Mouse (Mus musculus): ENCODE data around the gene Gm525. TPM values are rescaled to one million over a fixed set of nuclear protein-coding genes. Genes with fewer than 3 reads are reported as not detected.
"Not testable (repeated sequence)": the region's sequence is repeated elsewhere in the genome, so short reads cannot be mapped to it uniquely, and the experiment has no call there.

Gm525 gene
- polyA plus RNA-seq, 1 experiment from 2014 or later: not detected

- Histone ChIP-seq H3K27ac (no peak overlapping the region), H3K36me3 (no peaks in the 10 kb centered on the region), H3K4me3 (no peak overlapping the region), H3K4me1 (no peaks in the 10 kb centered on the region), H3K9me3 (no peaks in the 10 kb centered on the region), H3K27me3 (ENCODE audit: insufficient read depth, poor library complexity, severe bottlenecking) (no peaks in the 10 kb centered on the region)
- 81% methylated on average over 10 of the region's 10 CpGs for whole genome bisulfite sequencing
- no peak for DNase-seq (ENCODE audit: low spot score)
Measured at GRCm38 (mm10) chr11:89086208-89086809, 12.7 kb downstream of the Gm525 start.

- Histone ChIP-seq H3K4me3 (no peak overlapping the region), H3K36me3 (no peaks in the 10 kb centered on the region), H3K27ac (no peak overlapping the region), H3K27me3 (ENCODE audit: insufficient read depth, poor library complexity, severe bottlenecking) (no peaks in the 10 kb centered on the region), H3K9me3 (no peaks in the 10 kb centered on the region), H3K4me1 (no peaks in the 10 kb centered on the region)
- DNase-seq (ENCODE audit: low spot score): no peak
- WGBS: 91% methylated on average over 4 of the region's 4 CpGs
Measured at GRCm38 (mm10) chr11:89088754-89089153, 15.1 kb downstream of the Gm525 start.

GRCm38 (mm10) chr11:89090359-89090758 lies 16.7 kb downstream of the Gm525 start:
- not testable (repeated sequence) for H3K27me3 ChIP-seq (ENCODE audit: insufficient read depth, poor library complexity, severe bottlenecking); H3K4me3 ChIP-seq; DNase-seq (ENCODE audit: low spot score); H3K9me3 ChIP-seq; H3K36me3 ChIP-seq; H3K27ac ChIP-seq; H3K4me1 ChIP-seq
- 79% methylated on average over 7 of the region's 7 CpGs for WGBS

- no peak for DNase-seq (ENCODE audit: low spot score)
Measured at GRCm38 (mm10) chr11:89092714-89093113, 19.1 kb downstream of the Gm525 start.

GRCm38 (mm10) chr11:89095306-89095705 lies 21.7 kb downstream of the Gm525 start:
- Histone ChIP-seq H3K27ac (no peak overlapping the region), H3K4me1 (peaks cover 4% of the 10 kb centered on the region), H3K4me3 (no peak overlapping the region), H3K27me3 (ENCODE audit: insufficient read depth, poor library complexity, severe bottlenecking) (no peaks in the 10 kb centered on the region), H3K36me3 (no peaks in the 10 kb centered on the region), H3K9me3 (no peaks in the 10 kb centered on the region)
- WGBS: 79% methylated on average over 3 of the region's 3 CpGs
- DNase-seq (ENCODE audit: low spot score): no peak

More at GRCm38 (mm10) chr11:89092714-89093113, 19.1 kb downstream of the Gm525 start:
- H3K4me3 ChIP-seq: no peak overlapping the region
- no peak overlapping the region for H3K27ac ChIP-seq
- H3K27me3 ChIP-seq (ENCODE audit: insufficient read depth, poor library complexity, severe bottlenecking): no peaks in the 10 kb centered on the region
- 79% methylated on average over 9 of the region's 9 CpGs for WGBS
- no peaks in the 10 kb centered on the region for H3K9me3 ChIP-seq
- H3K36me3 ChIP-seq: no peaks in the 10 kb centered on the region
- H3K4me1 ChIP-seq: no peaks in the 10 kb centered on the region

GRCm38 (mm10) chr11:89097292-89097691 lies 23.7 kb downstream of the Gm525 start:
- not testable (repeated sequence) for H3K27me3 ChIP-seq (ENCODE audit: insufficient read depth, poor library complexity, severe bottlenecking); H3K27ac ChIP-seq; H3K4me3 ChIP-seq; H3K36me3 ChIP-seq; DNase-seq (ENCODE audit: low spot score); H3K9me3 ChIP-seq
- peaks cover 15% of the 10 kb centered on the region for H3K4me1 ChIP-seq
- 87% methylated on average over 10 of the region's 10 CpGs for WGBS

- H3K4me3 ChIP-seq: no peak overlapping the region
- H3K27ac ChIP-seq: peak overlapping the region; percentile 12; the same call in 1 of the 2 replicates
- no peaks in the 10 kb centered on the region for H3K27me3 ChIP-seq (ENCODE audit: insufficient read depth, poor library complexity, severe bottlenecking)
- 65% methylated on average over 17 of the region's 17 CpGs for WGBS
- DNase-seq (ENCODE audit: low spot score): no peak
- H3K36me3 ChIP-seq: no peaks in the 10 kb centered on the region
- H3K4me1 ChIP-seq: peaks cover 15% of the 10 kb centered on the region
- H3K9me3 ChIP-seq: no peaks in the 10 kb centered on the region
Measured at GRCm38 (mm10) chr11:89098083-89098835, 24.6 kb downstream of the Gm525 start.

- WGBS: 72% methylated on average over 6 of the region's 6 CpGs
Measured at GRCm38 (mm10) chr11:89098930-89099329, 25.3 kb downstream of the Gm525 start.

GRCm38 (mm10) chr11:89100403-89100802 lies 26.8 kb downstream of the Gm525 start:
- H3K36me3 ChIP-seq: no peaks in the 10 kb centered on the region
- H3K9me3 ChIP-seq: no peaks in the 10 kb centered on the region
- peak overlapping the region; percentile 56 for H3K4me3 ChIP-seq
- 4% methylated on average over 9 of the region's 9 CpGs for WGBS
- H3K27me3 ChIP-seq (ENCODE audit: insufficient read depth, poor library complexity, severe bottlenecking): no peaks in the 10 kb centered on the region
- peaks cover 15% of the 10 kb centered on the region for H3K4me1 ChIP-seq
- peak; percentile 92 for DNase-seq (ENCODE audit: low spot score)
- peak overlapping the region; percentile 56; the same call in 1 of the 2 replicates for H3K27ac ChIP-seq

More at GRCm38 (mm10) chr11:89098930-89099329, 25.3 kb downstream of the Gm525 start:
- H3K36me3 ChIP-seq: no peaks in the 10 kb centered on the region
- no peak overlapping the region for H3K4me3 ChIP-seq
- no peaks in the 10 kb centered on the region for H3K9me3 ChIP-seq
- peaks cover 15% of the 10 kb centered on the region for H3K4me1 ChIP-seq
- no peak for DNase-seq (ENCODE audit: low spot score)
- no peaks in the 10 kb centered on the region for H3K27me3 ChIP-seq (ENCODE audit: insufficient read depth, poor library complexity, severe bottlenecking)
- H3K27ac ChIP-seq: no peak overlapping the region

GRCm38 (mm10) chr11:89100826-89101321 lies 27.2 kb downstream of the Gm525 start:
- 20% methylated on average over 17 of the region's 17 CpGs for WGBS

GRCm38 (mm10) chr11:89103166-89103565 lies 29.5 kb downstream of the Gm525 start:
- DNase-seq (ENCODE audit: low spot score): no peak
- Histone ChIP-seq H3K36me3 (no peaks in the 10 kb centered on the region), H3K9me3 (no peaks in the 10 kb centered on the region), H3K27me3 (ENCODE audit: insufficient read depth, poor library complexity, severe bottlenecking) (no peaks in the 10 kb centered on the region), H3K4me1 (peaks cover 23% of the 10 kb centered on the region), H3K27ac (no peak overlapping the region), H3K4me3 (no peak overlapping the region)
- WGBS: 66% methylated on average over 14 of the region's 14 CpGs

More at GRCm38 (mm10) chr11:89100826-89101321, 27.2 kb downstream of the Gm525 start:
- no peaks in the 10 kb centered on the region for H3K9me3 ChIP-seq
- H3K27ac ChIP-seq: peak overlapping the region; percentile 56; the same call in 1 of the 2 replicates
- no peak for DNase-seq (ENCODE audit: low spot score)
- peaks cover 15% of the 10 kb centered on the region for H3K4me1 ChIP-seq
- H3K36me3 ChIP-seq: no peaks in the 10 kb centered on the region
- no peaks in the 10 kb centered on the region for H3K27me3 ChIP-seq (ENCODE audit: insufficient read depth, poor library complexity, severe bottlenecking)
- peak overlapping the region; percentile 56 for H3K4me3 ChIP-seq

- Histone ChIP-seq H3K4me3 (no peak overlapping the region), H3K27ac (no peak overlapping the region), H3K9me3 (no peaks in the 10 kb centered on the region), H3K4me1 (peaks cover 28% of the 10 kb centered on the region), H3K27me3 (ENCODE audit: insufficient read depth, poor library complexity, severe bottlenecking) (no peaks in the 10 kb centered on the region), H3K36me3 (no peaks in the 10 kb centered on the region)
- DNase-seq (ENCODE audit: low spot score): no peak
- 92% methylated on average over 8 of the region's 8 CpGs for WGBS
Measured at GRCm38 (mm10) chr11:89105211-89105610, 31.6 kb downstream of the Gm525 start.

GRCm38 (mm10) chr11:89105823-89106222 lies 32.2 kb downstream of the Gm525 start:
- Histone ChIP-seq H3K27me3 (ENCODE audit: insufficient read depth, poor library complexity, severe bottlenecking) (no peaks in the 10 kb centered on the region), H3K36me3 (no peaks in the 10 kb centered on the region), H3K9me3 (no peaks in the 10 kb centered on the region), H3K4me3 (no peak overlapping the region), H3K27ac (no peak overlapping the region), H3K4me1 (peaks cover 22% of the 10 kb centered on the region)
- DNase-seq (ENCODE audit: low spot score): no peak
- 78% methylated on average over 11 of the region's 11 CpGs for WGBS
